Mouse (Mus musculus): ENCODE measurements at regions not wholly inside any gene's neighbourhood (a gene's known extent, or its start where the extent isn't known, plus 50 kb on each side); places are given as distances from the start of the nearest gene placed in this dataset.
A peak's percentile ranks its signal among the peaks of the same experiment; 100 is the strongest.

- ATAC-seq (ENCODE audit: insufficient read depth), result no peak
- Histone ChIP-seq H3K4me1 (replicated peaks) (no peaks in the 10 kb centered on the region), H3K27me3 (no peaks in the 10 kb centered on the region), H3K4me3 (replicated peaks) (no peak overlapping the region), H3K27ac (replicated peaks) (no peak overlapping the region), H3K9ac (no peak overlapping the region), H3K9me3 (replicated peaks) (no peaks in the 10 kb centered on the region), H3K4me2 (no peak overlapping the region), H3K36me3 (replicated peaks) (no peaks in the 10 kb centered on the region)
- 70% methylated on average over 3 of the region's 3 CpGs for WGBS (ENCODE audit: insufficient replicate concordance)
Observed at GRCm38 (mm10) chr10:37259186-37259585, 120.5 kb upstream of the Marcks start.

GRCm38 (mm10) chr10:37257544-37257943, 118.8 kb upstream of the Marcks start:
- no peaks in the 10 kb centered on the region for H3K9me3 ChIP-seq (replicated peaks)
- no peak for ATAC-seq (ENCODE audit: insufficient read depth)
- H3K4me1 ChIP-seq (replicated peaks), result no peaks in the 10 kb centered on the region
- H3K27me3 ChIP-seq, result no peaks in the 10 kb centered on the region
- no peak overlapping the region for H3K4me3 ChIP-seq (replicated peaks)
- no peaks in the 10 kb centered on the region for H3K36me3 ChIP-seq (replicated peaks)
- 41% methylated on average over 6 of the region's 6 CpGs for WGBS (ENCODE audit: insufficient replicate concordance)
- H3K4me2 ChIP-seq, result no peak overlapping the region
- no peak overlapping the region for H3K27ac ChIP-seq (replicated peaks)
- no peak overlapping the region for H3K9ac ChIP-seq

- WGBS (ENCODE audit: insufficient replicate concordance), result 73% methylated on average over 6 of the region's 6 CpGs
Observed at GRCm38 (mm10) chr10:37250934-37251521, 112.3 kb upstream of the Marcks start.

DNA sequence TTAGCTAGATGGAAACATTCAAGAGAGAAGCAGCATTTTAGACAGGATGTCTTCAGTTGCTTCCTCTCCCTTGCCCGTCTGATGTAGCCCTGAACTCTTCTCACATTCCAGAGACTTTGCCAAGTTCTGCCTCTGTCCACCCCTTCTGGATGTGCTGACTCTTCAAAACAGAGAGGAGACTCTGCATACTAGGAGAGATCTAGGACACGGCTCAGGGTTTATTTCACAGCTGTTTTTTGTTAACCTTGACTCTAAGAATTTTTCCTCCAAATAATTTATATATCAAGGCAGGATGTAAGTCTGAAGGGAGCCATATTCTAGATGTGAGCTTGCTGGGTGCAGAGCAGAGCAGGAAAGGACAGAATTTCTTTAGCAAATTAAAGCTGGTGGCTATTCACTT, 111.4 kb upstream of the Marcks start:
- Histone ChIP-seq H3K4me3 (replicated peaks) (no peak overlapping the region), H3K9ac (no peak overlapping the region), H3K27me3 (no peaks in the 10 kb centered on the region; the same call in 1 of the 2 replicates), H3K4me2 (no peak overlapping the region), H3K27ac (replicated peaks) (no peak overlapping the region), H3K4me1 (replicated peaks) (no peaks in the 10 kb centered on the region; the same call in 1 of the 2 replicates), H3K36me3 (replicated peaks) (no peaks in the 10 kb centered on the region), H3K9me3 (replicated peaks) (no peaks in the 10 kb centered on the region)
- ATAC-seq (ENCODE audit: insufficient read depth), result no peak; the same call in 1 of the 2 replicates
- 34% methylated on average over 2 of the region's 2 CpGs for WGBS (ENCODE audit: insufficient replicate concordance)

More at GRCm38 (mm10) chr10:37250934-37251521, 112.3 kb upstream of the Marcks start:
- Histone ChIP-seq H3K27ac (replicated peaks) (no peak overlapping the region), H3K4me3 (replicated peaks) (no peak overlapping the region), H3K27me3 (no peaks in the 10 kb centered on the region; the same call in 1 of the 2 replicates), H3K36me3 (replicated peaks) (no peaks in the 10 kb centered on the region), H3K9ac (no peak overlapping the region), H3K4me2 (no peak overlapping the region), H3K9me3 (replicated peaks) (no peaks in the 10 kb centered on the region), H3K4me1 (replicated peaks) (no peaks in the 10 kb centered on the region; the same call in 1 of the 2 replicates)
- ATAC-seq (ENCODE audit: insufficient read depth), result no peak

DNA sequence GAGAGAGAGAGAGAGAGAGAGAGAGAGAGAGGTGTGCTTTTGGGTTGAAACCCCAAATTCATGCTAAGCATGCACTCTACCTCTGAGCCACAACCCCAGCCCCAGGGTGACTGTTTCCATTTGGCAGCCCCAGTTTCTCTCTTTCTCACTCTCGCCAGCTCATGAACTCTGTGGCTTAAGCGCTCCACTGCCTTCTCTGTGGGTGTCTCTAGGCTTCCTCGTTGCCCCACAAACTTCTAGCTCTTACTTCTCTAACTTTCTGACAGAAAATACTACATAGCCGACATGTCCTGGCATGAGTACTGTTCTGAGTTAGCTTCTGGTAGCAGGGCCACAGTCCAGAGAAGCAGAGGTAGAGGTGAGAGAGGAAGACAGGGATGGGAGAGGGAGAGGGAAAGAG, 110.8 kb upstream of the Marcks start:
- no peaks in the 10 kb centered on the region for H3K36me3 ChIP-seq (replicated peaks)
- no peak for ATAC-seq (ENCODE audit: insufficient read depth)
- no peak overlapping the region for H3K4me2 ChIP-seq
- H3K4me1 ChIP-seq (replicated peaks), result no peaks in the 10 kb centered on the region; the same call in 1 of the 2 replicates
- peaks cover 3% of the 10 kb centered on the region; the same call in 1 of the 2 replicates for H3K27me3 ChIP-seq
- H3K9me3 ChIP-seq (replicated peaks), result no peaks in the 10 kb centered on the region
- no peak overlapping the region for H3K9ac ChIP-seq
- H3K27ac ChIP-seq (replicated peaks), result no peak overlapping the region
- no peak overlapping the region for H3K4me3 ChIP-seq (replicated peaks)
- 53% methylated on average over 4 of the region's 4 CpGs for WGBS (ENCODE audit: insufficient replicate concordance)

GRCm38 (mm10) chr10:37247121-37247520, 108.4 kb upstream of the Marcks start:
- no peak overlapping the region for H3K9ac ChIP-seq
- H3K4me1 ChIP-seq (replicated peaks), result no peaks in the 10 kb centered on the region; the same call in 1 of the 2 replicates
- no peak overlapping the region for H3K4me3 ChIP-seq (replicated peaks)
- peaks cover 5% of the 10 kb centered on the region for H3K27me3 ChIP-seq
- H3K36me3 ChIP-seq (replicated peaks), result no peaks in the 10 kb centered on the region
- H3K4me2 ChIP-seq, result no peak overlapping the region
- ATAC-seq (ENCODE audit: insufficient read depth), result no peak
- H3K9me3 ChIP-seq (replicated peaks), result no peaks in the 10 kb centered on the region
- no peak overlapping the region for H3K27ac ChIP-seq (replicated peaks)

DNA sequence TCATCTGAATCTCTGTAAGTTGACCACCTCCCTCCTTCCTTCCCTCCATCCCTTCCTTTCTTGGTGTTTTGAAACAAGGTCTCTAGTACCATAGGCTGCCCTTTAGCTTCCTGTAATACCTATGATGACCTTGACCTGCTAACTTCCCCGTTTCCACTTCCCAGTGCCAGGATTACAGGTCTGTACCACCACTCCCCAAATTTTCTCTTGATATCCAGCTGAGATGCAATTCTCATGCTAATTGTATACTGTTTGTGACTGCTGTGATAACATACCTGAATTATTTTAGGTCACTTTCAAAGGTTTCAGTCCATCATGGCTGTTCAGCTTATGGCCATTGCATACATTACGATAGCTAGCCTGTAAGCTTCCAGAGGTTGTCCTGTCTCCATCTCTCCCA, 104.4 kb upstream of the Marcks start:
- WGBS (ENCODE audit: insufficient replicate concordance), result 56% methylated on average over 2 of the region's 2 CpGs
- no peak for ATAC-seq (ENCODE audit: insufficient read depth)
- Histone ChIP-seq H3K4me1 (replicated peaks) (no peaks in the 10 kb centered on the region; the same call in 1 of the 2 replicates), H3K9ac (no peak overlapping the region), H3K4me3 (replicated peaks) (no peak overlapping the region), H3K4me2 (no peak overlapping the region), H3K36me3 (replicated peaks) (no peaks in the 10 kb centered on the region), H3K27ac (replicated peaks) (no peak overlapping the region), H3K9me3 (replicated peaks) (no peaks in the 10 kb centered on the region), H3K27me3 (peaks cover 5% of the 10 kb centered on the region; the same call in 1 of the 2 replicates)

GRCm38 (mm10) chr10:37241821-37242263, 103.1 kb upstream of the Marcks start:
- Histone ChIP-seq H3K4me3 (replicated peaks) (no peak overlapping the region), H3K27me3 (peaks cover 5% of the 10 kb centered on the region; the same call in 1 of the 2 replicates), H3K9me3 (replicated peaks) (no peaks in the 10 kb centered on the region), H3K4me1 (replicated peaks) (no peaks in the 10 kb centered on the region), H3K36me3 (replicated peaks) (no peaks in the 10 kb centered on the region), H3K27ac (replicated peaks) (no peak overlapping the region), H3K9ac (no peak overlapping the region), H3K4me2 (no peak overlapping the region)
- 64% methylated on average over 4 of the region's 4 CpGs for WGBS (ENCODE audit: insufficient replicate concordance)
- ATAC-seq (ENCODE audit: insufficient read depth), result no peak

DNA sequence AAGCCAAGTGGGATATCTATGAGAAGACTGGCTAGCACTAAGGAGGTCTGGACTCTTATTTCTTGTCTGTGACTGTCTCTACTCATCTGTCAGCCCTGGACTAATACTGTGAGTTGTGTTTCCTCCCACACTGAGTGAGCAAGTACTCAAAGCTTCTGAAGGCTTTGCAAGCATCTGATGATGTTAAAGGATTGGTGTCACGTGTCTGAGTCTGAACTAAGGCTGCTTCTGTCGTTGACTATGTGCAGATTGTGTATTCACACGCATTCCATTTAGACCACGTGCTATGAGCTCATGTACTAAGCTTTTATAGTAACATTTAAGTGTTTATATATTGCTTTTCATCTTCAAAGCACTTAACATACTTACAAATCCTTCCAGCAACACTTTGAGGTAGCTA, 101.9 kb upstream of the Marcks start:
- WGBS (ENCODE audit: insufficient replicate concordance), result 59% methylated on average over 4 of the region's 4 CpGs
- Histone ChIP-seq H3K27me3 (peaks cover 5% of the 10 kb centered on the region; the same call in 1 of the 2 replicates), H3K27ac (replicated peaks) (no peak overlapping the region), H3K9ac (no peak overlapping the region), H3K36me3 (replicated peaks) (no peaks in the 10 kb centered on the region), H3K9me3 (replicated peaks) (no peaks in the 10 kb centered on the region), H3K4me3 (replicated peaks) (no peak overlapping the region), H3K4me1 (replicated peaks) (peaks cover 10% of the 10 kb centered on the region), H3K4me2 (no peak overlapping the region)
- no peak for ATAC-seq (ENCODE audit: insufficient read depth)

DNA sequence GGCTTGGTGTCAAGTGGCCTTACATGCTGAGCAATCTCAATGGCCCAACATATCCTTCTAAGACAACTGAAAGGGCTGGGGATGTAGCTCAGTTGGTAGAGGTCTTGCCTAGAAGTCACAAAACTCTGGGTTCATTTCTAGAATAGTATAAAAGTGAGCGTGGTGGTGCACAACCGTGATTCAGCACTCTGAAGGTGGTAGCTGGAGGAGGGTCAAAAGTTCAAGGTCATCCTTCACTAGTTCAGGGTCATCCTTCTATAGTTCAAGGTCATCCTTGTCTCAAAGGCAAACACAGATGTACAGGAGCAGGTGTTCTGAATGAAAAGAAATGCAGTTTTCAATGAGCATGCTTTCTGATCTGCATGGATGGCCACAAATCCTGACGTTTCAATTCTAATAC, 101.5 kb upstream of the Marcks start:
- no peak for ATAC-seq (ENCODE audit: insufficient read depth)
- 56% methylated on average over 3 of the region's 3 CpGs for WGBS (ENCODE audit: insufficient replicate concordance)
- no peak overlapping the region for H3K4me2 ChIP-seq
- no peaks in the 10 kb centered on the region for H3K9me3 ChIP-seq (replicated peaks)
- H3K27me3 ChIP-seq, result peaks cover 5% of the 10 kb centered on the region; the same call in 1 of the 2 replicates
- no peak overlapping the region for H3K9ac ChIP-seq
- H3K36me3 ChIP-seq (replicated peaks), result no peaks in the 10 kb centered on the region
- no peak overlapping the region for H3K27ac ChIP-seq (replicated peaks)
- peaks cover 14% of the 10 kb centered on the region for H3K4me1 ChIP-seq (replicated peaks)
- H3K4me3 ChIP-seq (replicated peaks), result no peak overlapping the region

GRCm38 (mm10) chr10:37236001-37236822, 97.5 kb upstream of the Marcks start:
- peak overlapping the region; percentile 14; the same call in 1 of the 2 replicates for H3K27ac ChIP-seq (replicated peaks)
- H3K9me3 ChIP-seq (replicated peaks), result no peaks in the 10 kb centered on the region
- 37% methylated on average over 4 of the region's 4 CpGs for WGBS (ENCODE audit: insufficient replicate concordance)
- no peak overlapping the region for H3K9ac ChIP-seq
- H3K4me1 ChIP-seq (replicated peaks), result peaks cover 54% of the 10 kb centered on the region
- no peak overlapping the region for H3K4me2 ChIP-seq
- H3K4me3 ChIP-seq (replicated peaks), result no peak overlapping the region
- no peaks in the 10 kb centered on the region for H3K27me3 ChIP-seq
- H3K36me3 ChIP-seq (replicated peaks), result no peaks in the 10 kb centered on the region
- ATAC-seq (ENCODE audit: insufficient read depth), result no peak
